Mouse (Mus musculus) frontal cortex, adult 2 months (tissue): ENCODE data around the gene Ppp3ca. TPM values are rescaled to one million over a fixed set of nuclear protein-coding genes. Genes with fewer than 3 reads are reported as not detected.

ENCODE experiments used
- DNase-seq, 2 experiments: peaks; one replicate each; pipeline ENCODE4 v3.0.0; 2022; ENCODE audit warnings: low spot score in 1 of 2; ENCODE audit errors: extremely low spot score in 1 of 2
- polyA plus RNA-seq: library from polyadenylated mRNA; depleted of rRNA; stranded (reverse); fragments of >200 nt; gene quantifications from 2 replicates; pipeline ENCODE4 v1.2.3, GENCODE M21; 2012; rRNA removed

Gene Ppp3ca
- 403 and 422 TPM in 2 replicates for polyA plus RNA-seq

- DNase-seq: no peak
These were observed at the start of gene Ppp3ca for GRCm38 (mm10) chr3:136670110-136670359. Gene Ppp3ca, plus strand, starts transcription at chr3:136670124.

GRCm38 (mm10) chr3:136640544-136641230, 29.2 kb upstream of the Ppp3ca start:
- DNase-seq: no peak

GRCm38 (mm10) chr3:136650966-136651365, 19.0 kb upstream of the Ppp3ca start:
- no peak for DNase-seq

- no peak for DNase-seq
These were observed 18.4 kb upstream of the Ppp3ca start for GRCm38 (mm10) chr3:136651496-136651895.

GRCm38 (mm10) chr3:136656460-136657035, 13.4 kb upstream of the Ppp3ca start:
- no peak for DNase-seq

- DNase-seq: no peak
These were observed 11.2 kb upstream of the Ppp3ca start for GRCm38 (mm10) chr3:136658681-136659080.

GRCm38 (mm10) chr3:136665119-136665518, 4.8 kb upstream of the Ppp3ca start:
- no peak for DNase-seq

GRCm38 (mm10) chr3:136668072-136668471, 1.9 kb upstream of the Ppp3ca start:
- peak; percentile 69 to 83 for DNase-seq

- DNase-seq: peak; percentile 98 to 100
These were observed 454 bp upstream of the Ppp3ca start for GRCm38 (mm10) chr3:136669231-136670109.

- peak in 1 of 2 experiments; percentile 69 for DNase-seq
These were observed 622 bp downstream of the Ppp3ca start for GRCm38 (mm10) chr3:136670360-136671131.

- DNase-seq: peak; percentile 48 to 71
These were observed 1.4 kb downstream of the Ppp3ca start for GRCm38 (mm10) chr3:136671161-136671939.

GRCm38 (mm10) chr3:136671940-136672278, 2.0 kb downstream of the Ppp3ca start:
- no peak for DNase-seq

- DNase-seq: no peak
These were observed 2.9 kb downstream of the Ppp3ca start for GRCm38 (mm10) chr3:136672870-136673269.

- no peak for DNase-seq
These were observed 3.4 kb downstream of the Ppp3ca start for GRCm38 (mm10) chr3:136673363-136673762.

GRCm38 (mm10) chr3:136674486-136674885, 4.6 kb downstream of the Ppp3ca start:
- DNase-seq: no peak

GRCm38 (mm10) chr3:136676991-136677390, 7.1 kb downstream of the Ppp3ca start:
- no peak for DNase-seq

GRCm38 (mm10) chr3:136678386-136678785, 8.5 kb downstream of the Ppp3ca start:
- no peak for DNase-seq

- DNase-seq: no peak
These were observed 10.1 kb downstream of the Ppp3ca start for GRCm38 (mm10) chr3:136679903-136680491.

GRCm38 (mm10) chr3:136682242-136682641, 12.3 kb downstream of the Ppp3ca start:
- no peak for DNase-seq
